Mouse (Mus musculus) megakaryocyte, embryonic 14.5 days (primary cell): ENCODE data around the gene Pank4. TPM values are rescaled to one million over a fixed set of nuclear protein-coding genes. Genes with fewer than 3 reads are reported as not detected.

ENCODE experiments used
- H3K27me3 ChIP-seq: replicated peaks from 2 replicates; pipeline ENCODE3; 2012; ENCODE audit warnings: inconsistent platforms
- H3K36me3 ChIP-seq: replicated peaks from 2 replicates; pipeline ENCODE3; 2012; ENCODE audit warnings: low read length, inconsistent platforms, mixed read lengths
- H3K4me1 ChIP-seq: 2 replicates; pipeline ENCODE4 v1.6.1; 2012; ENCODE audit warnings: inconsistent platforms
- H3K4me3 ChIP-seq: replicated peaks from 2 replicates; pipeline ENCODE3; 2012; ENCODE audit warnings: moderate library complexity, mild to moderate bottlenecking, inconsistent platforms
- H3K9me3 ChIP-seq: 2 replicates; pipeline ENCODE4 v1.6.1; 2012; ENCODE audit warnings: inconsistent platforms
- FLI1 ChIP-seq: IDR thresholded peaks from 2 replicates; pipeline ENCODE4 v1.6.1; 2012; ENCODE audit warnings: low read length, inconsistent platforms, mixed read lengths
- GATA1 ChIP-seq: IDR thresholded peaks from 3 replicates; pipeline ENCODE4 v1.6.1; 2012; ENCODE audit warnings: mixed read lengths, low read length, inconsistent platforms, borderline replicate concordance
- polyA plus RNA-seq: library from polyadenylated mRNA; stranded (reverse); fragments of >175 nt; gene quantifications from 2 replicates; pipeline ENCODE4 v1.2.3, GENCODE M21; 2012; ENCODE audit warnings: low replicate concordance; ENCODE audit not compliant: insufficient read depth

Pank4 gene
- polyA plus RNA-seq, result 5.4 and 13.1 TPM in 2 replicates

GRCm38 (mm10) chr4:154963901-154964580 is at the start of gene Pank4:
Gene Pank4 (plus strand): TSS chr4:154964123.
- peaks cover 26% of the 10 kb centered on the region for H3K36me3 ChIP-seq
- no peak for TF ChIP-seq FLI1
- no peak for TF ChIP-seq GATA1
- peaks cover 60% of the 10 kb centered on the region for H3K4me1 ChIP-seq
- peaks cover 45% of the 10 kb centered on the region for H3K27me3 ChIP-seq
- 0 out of 2 replicates have a peak, but pooled peaks cover 3% of the 10 kb centered on the region for H3K9me3 ChIP-seq
- H3K4me3 ChIP-seq, result peak within 1 kb of the TSS; percentile 97

- Histone ChIP-seq H3K4me1 (peaks cover 31% of the 10 kb centered on the region), H3K36me3 (peaks cover 16% of the 10 kb centered on the region), H3K4me3 (no peak overlapping the region), H3K9me3 (no peaks in the 10 kb centered on the region; the same call in 1 of the 2 replicates), H3K27me3 (peaks cover 11% of the 10 kb centered on the region)
- TF ChIP-seq FLI1, result no peak
- TF ChIP-seq GATA1, result no peak
Measured at GRCm38 (mm10) chr4:154914252-154914651, 49.7 kb upstream of the Pank4 start.

- Histone ChIP-seq H3K27me3 (peaks cover 11% of the 10 kb centered on the region), H3K4me3 (no peak overlapping the region), H3K36me3 (peaks cover 16% of the 10 kb centered on the region), H3K9me3 (no peaks in the 10 kb centered on the region; the same call in 1 of the 2 replicates), H3K4me1 (peaks cover 31% of the 10 kb centered on the region)
- TF ChIP-seq GATA1, result no peak
- no peak for TF ChIP-seq FLI1
Measured at GRCm38 (mm10) chr4:154914707-154915106, 49.2 kb upstream of the Pank4 start.

- TF ChIP-seq FLI1, result no peak
- no peak for TF ChIP-seq GATA1
- Histone ChIP-seq H3K36me3 (peaks cover 16% of the 10 kb centered on the region), H3K27me3 (peaks cover 11% of the 10 kb centered on the region), H3K4me1 (peaks cover 30% of the 10 kb centered on the region), H3K4me3 (no peak overlapping the region), H3K9me3 (no peaks in the 10 kb centered on the region; the same call in 1 of the 2 replicates)
Measured at GRCm38 (mm10) chr4:154915286-154915685, 48.6 kb upstream of the Pank4 start.

GRCm38 (mm10) chr4:154916662-154917061 is 47.3 kb upstream of the Pank4 start:
- Histone ChIP-seq H3K9me3 (no peaks in the 10 kb centered on the region; the same call in 1 of the 2 replicates), H3K4me1 (peaks cover 16% of the 10 kb centered on the region), H3K4me3 (no peak overlapping the region), H3K36me3 (peaks cover 19% of the 10 kb centered on the region), H3K27me3 (peaks cover 11% of the 10 kb centered on the region)
- TF ChIP-seq GATA1 (no peak), FLI1 (no peak)

- TF ChIP-seq GATA1 (no peak), FLI1 (no peak)
- H3K4me1 ChIP-seq, result peaks cover 20% of the 10 kb centered on the region
Measured at GRCm38 (mm10) chr4:154922291-154922690, 41.6 kb upstream of the Pank4 start.

GRCm38 (mm10) chr4:154922931-154923330 is 41.0 kb upstream of the Pank4 start:
- peaks cover 27% of the 10 kb centered on the region for H3K4me1 ChIP-seq
- no peak overlapping the region for H3K4me3 ChIP-seq

More at GRCm38 (mm10) chr4:154922291-154922690, 41.6 kb upstream of the Pank4 start:
- H3K36me3 ChIP-seq, result peaks cover 61% of the 10 kb centered on the region
- H3K4me3 ChIP-seq, result no peak overlapping the region
- H3K9me3 ChIP-seq, result peaks cover 13% of the 10 kb centered on the region
- peaks cover 2% of the 10 kb centered on the region for H3K27me3 ChIP-seq

GRCm38 (mm10) chr4:154925413-154925812 is 38.5 kb upstream of the Pank4 start:
- H3K4me1 ChIP-seq, result peaks cover 50% of the 10 kb centered on the region
- TF ChIP-seq FLI1 (no peak), GATA1 (no peak)
- peaks cover 49% of the 10 kb centered on the region for H3K36me3 ChIP-seq
- no peak overlapping the region for H3K4me3 ChIP-seq
- peaks cover 2% of the 10 kb centered on the region for H3K27me3 ChIP-seq
- peaks cover 13% of the 10 kb centered on the region for H3K9me3 ChIP-seq

More at GRCm38 (mm10) chr4:154922931-154923330, 41.0 kb upstream of the Pank4 start:
- Histone ChIP-seq H3K36me3 (peaks cover 55% of the 10 kb centered on the region), H3K9me3 (peaks cover 13% of the 10 kb centered on the region), H3K27me3 (peaks cover 2% of the 10 kb centered on the region)
- TF ChIP-seq GATA1, result no peak
- no peak for TF ChIP-seq FLI1

- Histone ChIP-seq H3K4me3 (peak overlapping the region; percentile 90), H3K36me3 (peaks cover 42% of the 10 kb centered on the region), H3K27me3 (peaks cover 3% of the 10 kb centered on the region), H3K9me3 (peaks cover 13% of the 10 kb centered on the region), H3K4me1 (peaks cover 50% of the 10 kb centered on the region)
- no peak for TF ChIP-seq FLI1
- no peak for TF ChIP-seq GATA1
Measured at GRCm38 (mm10) chr4:154926969-154927898, 36.7 kb upstream of the Pank4 start.

GRCm38 (mm10) chr4:154927899-154928337 is 36.0 kb upstream of the Pank4 start:
- Histone ChIP-seq H3K4me1 (peaks cover 50% of the 10 kb centered on the region), H3K27me3 (peaks cover 10% of the 10 kb centered on the region), H3K9me3 (peaks cover 13% of the 10 kb centered on the region), H3K36me3 (peaks cover 35% of the 10 kb centered on the region), H3K4me3 (peak overlapping the region; percentile 90)
- no peak for TF ChIP-seq FLI1
- TF ChIP-seq GATA1, result no peak
